Mouse (Mus musculus) small intestine, adult 2 months (tissue): ENCODE data around the gene Hoxc4. TPM values are rescaled to one million over a fixed set of nuclear protein-coding genes. Genes with fewer than 3 reads are reported as not detected.

Experiments
- H3K27ac ChIP-seq: fragments of 200-500 bp; 2 replicates; pipeline ENCODE4 v1.5.1; 2012; ENCODE audit warnings: low read depth, low read length, control low read depth, inconsistent platforms; ENCODE audit not compliant: insufficient read depth
- H3K27me3 ChIP-seq: fragments of 200-500 bp; 2 replicates; pipeline ENCODE4 v1.6.1; 2012; ENCODE audit warnings: mild to moderate bottlenecking, moderate library complexity, low read length, inconsistent platforms; ENCODE audit not compliant: control insufficient read depth, insufficient read depth
- H3K36me3 ChIP-seq: fragments of 200-500 bp; 2 replicates; pipeline ENCODE4 v1.6.1; 2012; ENCODE audit warnings: mild to moderate bottlenecking, low read length, control low read depth, inconsistent platforms; ENCODE audit not compliant: control insufficient read depth, insufficient read depth
- H3K4me1 ChIP-seq: fragments of 200-500 bp; 2 replicates; pipeline ENCODE4 v1.6.1; 2012; ENCODE audit warnings: low read length, inconsistent platforms, mixed read lengths; ENCODE audit not compliant: control insufficient read depth, insufficient read depth, insufficient read length
- H3K4me3 ChIP-seq: fragments of 200-500 bp; 2 replicates; pipeline ENCODE4 v1.5.1; 2012; ENCODE audit warnings: low read depth, mild to moderate bottlenecking, control low read depth, inconsistent platforms, low read length, moderate library complexity
- CTCF ChIP-seq: fragments of 200-500 bp; IDR thresholded peaks from 2 replicates; pipeline ENCODE4 v1.5.1; 2012; ENCODE audit warnings: low read depth, mild to moderate bottlenecking, control low read depth, inconsistent platforms, low read length, moderate library complexity, mixed read lengths; ENCODE audit not compliant: insufficient replicate concordance, insufficient read length; ENCODE audit errors: extremely low read depth
- POLR2A ChIP-seq: fragments of 200-500 bp; IDR thresholded peaks from 2 replicates; pipeline ENCODE4 v1.6.1; 2012; ENCODE audit warnings: low read depth, mild to moderate bottlenecking, control low read depth, inconsistent platforms, low read length, moderate library complexity
- WGBS: fragments of 180-500 bp; shearing (Covaris S2); methylation state at CpG from one replicate; pipeline ENCODE4 v1.1.7; 2018; 5-methylcytosine and 5-hydroxymethylcytosine counted together
- polyA plus RNA-seq: library from polyadenylated mRNA; depleted of rRNA; stranded (reverse); fragments of >200 nt; gene quantifications from 2 replicates; pipeline ENCODE4 v1.2.3, GENCODE M21; 2012

The Hoxc4 gene
- polyA plus RNA-seq, 1 experiment = 2.1 TPM

DNA sequence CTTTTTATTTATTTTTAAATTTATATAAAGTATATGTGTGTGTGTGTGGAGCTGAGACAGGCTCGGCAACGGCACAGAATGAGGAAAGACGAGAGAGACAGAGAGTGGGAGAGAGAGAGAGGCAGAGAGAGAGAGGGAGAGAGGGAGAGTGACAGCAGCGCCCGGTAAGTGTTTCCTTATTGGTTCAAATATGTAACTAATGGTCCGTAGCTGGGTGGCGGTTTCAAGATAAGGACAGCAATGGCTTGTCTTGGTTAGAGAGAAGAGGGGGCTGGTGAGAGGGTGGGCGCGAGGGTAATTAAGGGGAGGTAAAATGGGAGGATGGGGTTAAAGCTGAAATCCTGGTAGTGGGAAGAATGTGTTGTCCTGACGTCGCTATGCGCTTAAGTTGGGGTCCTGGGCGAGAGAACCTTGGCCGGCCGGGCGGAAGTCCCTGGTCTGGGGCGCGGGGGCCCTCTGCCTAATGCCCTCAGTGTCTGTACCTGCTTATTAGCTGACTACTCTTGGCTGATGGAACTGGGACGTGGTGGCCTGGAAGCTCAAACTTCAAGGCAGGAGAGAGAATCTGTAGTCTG lies 20.0 kb upstream of the Hoxc4 start:
- Histone ChIP-seq H3K4me1 (peaks cover 3% of the 10 kb centered on the region; the same call in 1 of the 2 replicates), H3K36me3 (no peaks in the 10 kb centered on the region), H3K27me3 (peaks cover 80% of the 10 kb centered on the region), H3K27ac (peak overlapping the region; percentile 71), H3K4me3 (peak overlapping the region; percentile 57)
- 2% methylated on average over 19 of the region's 19 CpGs for WGBS
- TF ChIP-seq POLR2A (no peak), CTCF (no peak)

DNA sequence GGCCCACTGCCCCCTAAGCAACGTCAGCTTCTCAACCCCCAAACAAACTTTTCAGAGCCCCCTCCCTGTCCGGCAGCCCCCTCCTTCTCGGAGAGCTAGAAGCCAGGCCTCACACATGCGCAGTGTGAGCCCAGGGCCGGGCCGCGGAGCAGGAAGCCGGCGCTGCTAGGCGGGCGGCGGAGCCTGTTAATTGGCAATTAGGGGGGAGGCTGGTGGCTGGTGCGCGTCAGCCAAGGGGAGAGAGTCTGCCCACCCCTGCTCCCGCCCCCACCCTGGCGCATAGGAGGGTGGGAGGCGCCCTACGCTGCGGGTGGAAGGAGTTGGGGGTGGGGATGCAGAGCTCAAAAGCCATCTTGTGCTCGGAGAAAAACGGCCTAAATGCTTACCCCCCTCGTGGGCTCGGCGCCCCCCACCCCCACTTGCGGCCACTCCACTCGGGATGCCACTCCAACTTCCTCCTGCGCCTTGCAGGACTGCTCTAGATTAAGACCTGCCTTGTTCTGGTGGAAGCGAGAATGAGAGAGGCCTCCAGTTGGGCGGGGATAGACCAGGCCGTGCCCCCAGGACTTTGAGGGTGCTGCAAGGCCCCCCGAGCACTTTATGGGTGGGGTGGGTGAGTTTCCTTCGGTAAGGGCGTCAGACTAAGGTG lies 19.4 kb upstream of the Hoxc4 start:
- 2% methylated on average over 33 of the region's 33 CpGs for WGBS
- Histone ChIP-seq H3K36me3 (no peaks in the 10 kb centered on the region), H3K27ac (peak overlapping the region; percentile 71), H3K4me3 (peak overlapping the region; percentile 57), H3K27me3 (peaks cover 78% of the 10 kb centered on the region), H3K4me1 (peaks cover 3% of the 10 kb centered on the region; the same call in 1 of the 2 replicates)
- TF ChIP-seq CTCF (no peak), POLR2A (no peak; the same call in 1 of the 2 replicates)

DNA sequence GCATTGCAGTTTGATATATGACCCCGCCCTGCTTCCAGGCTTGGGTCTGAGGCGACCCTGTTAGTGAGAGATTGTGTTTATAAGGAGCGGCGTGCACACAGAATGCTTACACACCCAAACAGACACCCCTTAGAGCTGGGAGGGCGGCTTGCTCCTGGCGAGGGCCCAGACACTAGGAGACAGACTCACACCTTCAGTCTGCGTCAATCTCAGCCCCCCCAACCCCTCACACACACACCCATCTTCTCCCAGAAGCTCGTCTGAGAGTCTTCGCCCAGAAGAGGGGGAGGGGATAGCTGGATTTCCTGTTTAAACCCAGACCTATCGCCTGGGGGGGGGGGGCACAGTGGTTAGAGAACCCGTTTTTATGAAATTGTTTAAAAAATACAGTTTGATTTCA lies 18.8 kb upstream of the Hoxc4 start:
- peaks cover 3% of the 10 kb centered on the region; the same call in 1 of the 2 replicates for H3K4me1 ChIP-seq
- H3K36me3 ChIP-seq = no peaks in the 10 kb centered on the region
- TF ChIP-seq CTCF (no peak), POLR2A (no peak)
- peaks cover 71% of the 10 kb centered on the region for H3K27me3 ChIP-seq
- peak overlapping the region; percentile 57 for H3K4me3 ChIP-seq
- peak overlapping the region; percentile 25 for H3K27ac ChIP-seq
- 18% methylated on average over 11 of the region's 11 CpGs for WGBS

- H3K27ac ChIP-seq = peak overlapping the region; percentile 64
- 12% methylated on average over 24 of the region's 24 CpGs for WGBS
- H3K4me3 ChIP-seq = peak overlapping the region; percentile 50
- TF ChIP-seq CTCF (no peak), POLR2A (no peak)
- H3K4me1 ChIP-seq = peaks cover 3% of the 10 kb centered on the region; the same call in 1 of the 2 replicates
- H3K27me3 ChIP-seq = peaks cover 69% of the 10 kb centered on the region
- H3K36me3 ChIP-seq = no peaks in the 10 kb centered on the region
Observed at GRCm38 (mm10) chr15:103000501-103000901, 18.2 kb upstream of the Hoxc4 start.

DNA sequence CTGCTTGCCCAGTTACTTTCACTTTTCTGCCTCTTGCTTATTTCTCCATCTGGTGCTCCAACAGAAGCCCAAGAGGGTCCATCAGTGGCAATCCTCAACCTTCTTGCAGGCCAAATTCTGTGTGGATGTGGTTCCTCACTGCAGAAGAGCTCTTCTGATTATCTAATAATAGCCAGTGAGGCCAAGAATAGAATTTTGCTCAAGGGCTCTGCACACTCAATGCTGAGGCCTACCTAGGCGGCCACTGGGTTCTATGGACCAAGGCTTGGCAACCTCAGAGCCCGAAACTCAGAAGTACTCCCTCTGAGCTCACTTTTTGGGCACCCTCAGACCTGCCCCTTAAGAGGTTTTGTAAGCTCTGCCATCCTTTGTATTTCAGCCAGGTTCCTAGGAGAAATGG lies 17.4 kb upstream of the Hoxc4 start:
- H3K36me3 ChIP-seq = no peaks in the 10 kb centered on the region
- TF ChIP-seq POLR2A = no peak
- TF ChIP-seq CTCF = no peak
- WGBS = 50% methylated on average over 2 of the region's 2 CpGs
- H3K4me3 ChIP-seq = no peak overlapping the region
- peaks cover 3% of the 10 kb centered on the region; the same call in 1 of the 2 replicates for H3K4me1 ChIP-seq
- no peak overlapping the region; the same call in 1 of the 2 replicates for H3K27ac ChIP-seq
- peaks cover 69% of the 10 kb centered on the region for H3K27me3 ChIP-seq

- no peak overlapping the region for H3K27ac ChIP-seq
- TF ChIP-seq POLR2A (no peak), CTCF (no peak)
- H3K36me3 ChIP-seq = no peaks in the 10 kb centered on the region
- 25% methylated on average over 4 of the region's 4 CpGs for WGBS
- H3K4me3 ChIP-seq = no peak overlapping the region
- H3K4me1 ChIP-seq = peaks cover 3% of the 10 kb centered on the region; the same call in 1 of the 2 replicates
- peaks cover 68% of the 10 kb centered on the region for H3K27me3 ChIP-seq
Observed at GRCm38 (mm10) chr15:103002156-103002555, 16.6 kb upstream of the Hoxc4 start.

GRCm38 (mm10) chr15:103002821-103003448 lies 15.8 kb upstream of the Hoxc4 start:
- WGBS = 13% methylated on average over 13 of the region's 13 CpGs
- H3K27ac ChIP-seq = no peak overlapping the region; the same call in 1 of the 2 replicates
- peaks cover 3% of the 10 kb centered on the region; the same call in 1 of the 2 replicates for H3K4me1 ChIP-seq
- no peak overlapping the region for H3K4me3 ChIP-seq
- peaks cover 60% of the 10 kb centered on the region for H3K27me3 ChIP-seq
- no peaks in the 10 kb centered on the region for H3K36me3 ChIP-seq
- TF ChIP-seq CTCF (no peak), POLR2A (no peak)
